Mouse (Mus musculus) forebrain, embryonic 16.5 days (tissue): ENCODE measurements around the gene Cmah. TPM values are rescaled to one million over a fixed set of nuclear protein-coding genes. Genes with fewer than 3 reads are reported as not detected.
A peak's percentile ranks its signal among the peaks of the same experiment; 100 is the strongest.
"Not testable (repeated sequence)": the region's sequence is repeated elsewhere in the genome, so short reads cannot be mapped to it uniquely, and the experiment has no call there.

ENCODE experiments used
- ATAC-seq: fragments of 200-750 bp; cut with Nextera tagmentation; 2 replicates; pipeline ENCODE4 v1.8.0; 2017; ENCODE audit warnings: mild to moderate bottlenecking, moderate library complexity
- H3K27ac ChIP-seq: fragments of 300-500 bp; sonication (generic); 2 replicates; pipeline ENCODE4 v1.5.1; 2014; ENCODE audit warnings: low read length, control low read depth
- H3K27me3 ChIP-seq: fragments of 300-500 bp; sonication (generic); replicated peaks from 2 replicates; pipeline ENCODE4 v1.6.1; 2014; ENCODE audit warnings: low read length; ENCODE audit not compliant: control insufficient read depth, insufficient read depth
- H3K36me3 ChIP-seq: fragments of 300-500 bp; sonication (generic); 2 replicates; pipeline ENCODE4 v1.6.1; 2014; ENCODE audit not compliant: control insufficient read depth, insufficient read depth
- H3K4me1 ChIP-seq: fragments of 300-500 bp; sonication (generic); replicated peaks from 2 replicates; pipeline ENCODE4 v1.6.1; 2014; ENCODE audit warnings: low read length; ENCODE audit not compliant: control insufficient read depth, insufficient read depth
- H3K4me2 ChIP-seq: fragments of 300-500 bp; sonication (generic); 2 replicates; pipeline ENCODE4 v1.6.1; 2014; ENCODE audit warnings: mild to moderate bottlenecking, low read length, control low read depth
- H3K4me3 ChIP-seq: fragments of 300-500 bp; sonication (generic); replicated peaks from 2 replicates; pipeline ENCODE4 v1.5.1; 2014; ENCODE audit warnings: mild to moderate bottlenecking, low read length, control low read depth
- H3K9ac ChIP-seq: fragments of 300-500 bp; sonication (generic); replicated peaks from 2 replicates; pipeline ENCODE4 v1.6.1; 2014; ENCODE audit warnings: low read depth, low read length, control low read depth
- H3K9me3 ChIP-seq: fragments of 300-500 bp; sonication (generic); 2 replicates; pipeline ENCODE4 v1.6.1; 2016; ENCODE audit warnings: low read length; ENCODE audit not compliant: control insufficient read depth
- WGBS: fragments of 180-500 bp; shearing (Covaris S2); extraction: QIAGEN DNeasy Blood & Tissue Kit; methylation state at CpG from one replicate; pipeline ENCODE4 v1.1.7; 2014; 5-methylcytosine and 5-hydroxymethylcytosine counted together
- polyA plus RNA-seq: library from polyadenylated mRNA; unstranded; fragments of >200 nt; fragmentation: Nextera tagmentation; extraction: Ambion mirVana; gene quantifications from 2 replicates; pipeline ENCODE4 v1.2.1, GENCODE M21; 2015

Gene Cmah
- polyA plus RNA-seq, 1 experiment from 2014 or later, result 0.11 TPM

DNA sequence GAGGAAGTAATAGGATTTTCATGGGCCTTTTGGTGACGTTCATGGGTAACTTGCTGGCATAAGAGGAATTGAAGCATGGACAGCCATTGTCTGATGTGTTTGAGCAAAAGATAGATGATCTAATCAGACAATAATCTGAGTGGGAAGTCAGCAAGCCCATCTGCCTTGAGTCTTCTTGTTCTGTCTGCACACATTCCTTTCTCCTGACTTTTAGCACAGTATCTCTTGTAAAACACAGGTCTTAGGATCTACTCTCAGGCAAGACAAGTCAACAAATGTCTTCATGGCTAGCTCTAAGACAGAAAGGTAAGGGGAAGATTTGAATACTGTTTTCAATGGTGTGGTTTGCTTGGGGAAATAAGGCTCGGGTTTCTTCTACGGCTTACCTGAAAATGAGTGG, 70.0 kb downstream of the Cmah start:
- WGBS, result 84% methylated on average over 3 of the region's 3 CpGs
- peaks cover 5% of the 10 kb centered on the region; the same call in 1 of the 2 replicates for H3K4me1 ChIP-seq
- no peak overlapping the region for H3K4me2 ChIP-seq
- no peak overlapping the region for H3K27ac ChIP-seq
- no peaks in the 10 kb centered on the region for H3K27me3 ChIP-seq
- ATAC-seq, result no peak
- no peak overlapping the region for H3K4me3 ChIP-seq
- H3K9ac ChIP-seq, result no peak overlapping the region
- H3K9me3 ChIP-seq, result no peaks in the 10 kb centered on the region
- no peaks in the 10 kb centered on the region for H3K36me3 ChIP-seq

DNA sequence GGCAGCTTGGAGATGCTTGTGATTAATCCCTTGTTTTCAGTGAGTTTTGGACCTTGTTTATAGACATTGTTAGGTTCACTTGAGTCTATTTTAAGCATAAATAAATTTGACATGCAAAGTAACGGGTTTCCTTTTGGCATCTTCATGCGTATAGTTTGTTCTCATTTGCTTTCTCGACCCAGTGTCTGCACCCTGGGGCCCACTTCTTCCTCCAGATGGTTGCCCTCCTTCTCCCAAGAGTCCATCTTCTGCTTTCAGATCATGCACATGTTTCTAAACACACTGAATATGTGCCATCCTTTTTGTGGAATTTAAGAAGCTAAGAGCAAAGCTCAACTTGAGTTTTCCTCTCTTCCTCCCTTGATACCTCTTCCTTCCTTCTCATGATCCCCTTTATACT, 71.3 kb downstream of the Cmah start:
- Histone ChIP-seq H3K27me3 (no peaks in the 10 kb centered on the region), H3K9ac (no peak overlapping the region), H3K27ac (no peak overlapping the region), H3K4me2 (no peak overlapping the region), H3K9me3 (no peaks in the 10 kb centered on the region), H3K36me3 (no peaks in the 10 kb centered on the region), H3K4me1 (no peaks in the 10 kb centered on the region; the same call in 1 of the 2 replicates), H3K4me3 (no peak overlapping the region)
- WGBS, result 80% methylated on average over 3 of the region's 3 CpGs
- ATAC-seq, result no peak

DNA sequence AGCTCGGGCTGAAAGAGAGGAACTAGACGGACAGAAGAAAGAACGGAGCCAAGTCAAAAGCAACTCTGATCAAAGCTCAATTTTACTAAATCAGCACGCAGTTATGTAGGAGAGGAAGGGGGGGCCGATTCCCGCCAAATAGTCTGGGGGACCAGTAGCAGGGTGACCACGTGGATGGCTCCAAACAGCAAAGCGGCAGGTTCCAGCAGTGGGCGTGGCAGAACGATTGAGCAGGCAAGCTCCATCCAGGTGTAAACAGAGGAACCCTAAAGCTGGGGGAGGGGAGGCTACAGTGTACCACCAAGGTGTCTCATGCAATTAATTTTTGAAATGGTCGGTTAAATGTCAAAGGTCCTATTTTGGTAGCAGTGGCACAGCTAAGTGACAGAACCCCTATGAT, 74.6 kb downstream of the Cmah start:
- not testable (repeated sequence) for H3K36me3 ChIP-seq, H3K4me1 ChIP-seq, H3K27me3 ChIP-seq, H3K9me3 ChIP-seq, ATAC-seq, H3K4me3 ChIP-seq, H3K27ac ChIP-seq, H3K9ac ChIP-seq
- 20% methylated on average over 11 of the region's 11 CpGs for WGBS
- H3K4me2 ChIP-seq, result peak overlapping the region; percentile 19; the same call in 1 of the 2 replicates

DNA sequence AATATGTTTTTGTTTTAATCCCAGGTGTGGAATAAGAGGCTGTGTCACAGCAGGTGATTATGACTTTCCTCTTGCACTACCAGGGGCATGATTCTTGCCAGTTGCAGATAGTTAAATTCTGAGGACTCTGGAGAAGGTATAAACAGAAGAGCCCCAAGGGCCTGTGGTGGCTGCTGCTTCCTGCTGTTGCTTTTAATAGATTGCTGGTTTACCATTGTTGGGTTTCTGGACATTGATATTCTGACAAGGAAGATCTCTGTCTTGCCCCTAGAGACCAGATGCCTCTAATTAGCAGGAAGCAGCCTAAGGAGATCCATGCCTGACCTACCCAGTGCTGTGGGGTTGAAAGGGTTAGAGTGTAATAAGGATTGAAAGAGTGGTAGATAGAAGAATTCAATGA, 75.8 kb downstream of the Cmah start:
- Histone ChIP-seq H3K9ac (no peak overlapping the region), H3K4me3 (no peak overlapping the region), H3K9me3 (no peaks in the 10 kb centered on the region), H3K27ac (no peak overlapping the region), H3K4me1 (no peaks in the 10 kb centered on the region; the same call in 1 of the 2 replicates), H3K27me3 (no peaks in the 10 kb centered on the region), H3K4me2 (no peak overlapping the region), H3K36me3 (no peaks in the 10 kb centered on the region)
- no peak for ATAC-seq

DNA sequence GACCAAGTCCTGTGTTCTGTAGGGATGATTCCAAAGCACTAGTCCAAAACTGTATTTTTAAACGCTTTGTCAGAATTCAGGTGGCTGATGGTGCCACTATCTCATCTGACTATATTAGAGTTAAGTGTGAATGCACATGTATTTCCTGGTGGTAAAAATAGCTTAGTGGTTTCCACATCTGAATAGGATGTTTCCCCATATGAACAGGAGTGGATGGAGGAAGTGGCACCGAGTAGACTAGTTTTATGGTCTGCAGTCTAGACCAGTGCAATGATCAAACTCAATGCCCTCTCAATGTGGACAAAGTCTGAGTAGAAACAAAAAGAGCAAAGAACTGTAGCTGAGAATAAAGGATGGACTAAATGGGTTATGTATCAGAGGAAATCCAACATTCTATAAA, 79.6 kb downstream of the Cmah start:
- ATAC-seq, result no peak
- H3K27ac ChIP-seq, result no peak overlapping the region
- no peak overlapping the region for H3K4me2 ChIP-seq
- H3K4me3 ChIP-seq, result no peak overlapping the region
- no peaks in the 10 kb centered on the region; the same call in 1 of the 2 replicates for H3K4me1 ChIP-seq
- no peaks in the 10 kb centered on the region for H3K9me3 ChIP-seq
- 89% methylated on average over 2 of the region's 2 CpGs for WGBS
- H3K36me3 ChIP-seq, result no peaks in the 10 kb centered on the region
- H3K27me3 ChIP-seq, result no peaks in the 10 kb centered on the region
- H3K9ac ChIP-seq, result no peak overlapping the region

DNA sequence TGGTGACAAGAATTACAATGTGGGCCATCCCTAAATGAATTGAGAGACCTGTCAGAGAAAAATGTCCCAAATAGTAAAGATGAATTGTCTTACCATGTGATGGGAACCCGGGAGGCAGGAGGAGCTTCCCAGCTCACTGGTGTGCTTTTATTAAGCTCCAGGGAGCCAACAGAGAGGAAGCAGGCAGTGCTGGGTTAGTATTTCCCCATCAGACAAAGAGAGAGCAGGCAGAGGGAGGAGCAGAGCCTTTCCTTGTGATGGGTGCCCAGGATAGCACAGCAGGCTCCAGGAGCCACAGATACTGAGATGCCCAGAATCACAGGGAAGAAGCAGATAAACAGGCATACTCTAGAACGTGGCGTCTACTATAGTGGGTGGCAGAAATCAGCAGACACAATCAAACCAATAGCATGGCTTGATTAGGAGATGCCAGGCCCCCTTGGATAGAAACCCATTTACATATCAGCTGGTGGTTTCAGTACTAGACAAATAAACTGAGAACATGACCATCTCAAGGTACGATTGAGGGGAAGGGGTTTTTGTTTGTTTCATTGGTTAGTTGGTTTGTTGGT, 87.5 kb downstream of the Cmah start:
- Histone ChIP-seq H3K9me3 (no peaks in the 10 kb centered on the region), H3K27ac (no peak overlapping the region), H3K36me3 (no peaks in the 10 kb centered on the region), H3K4me1 (no peaks in the 10 kb centered on the region; the same call in 1 of the 2 replicates), H3K4me3 (no peak overlapping the region), H3K27me3 (no peaks in the 10 kb centered on the region), H3K4me2 (no peak overlapping the region), H3K9ac (no peak overlapping the region)
- ATAC-seq, result no peak
- 63% methylated on average over 4 of the region's 4 CpGs for whole genome bisulfite sequencing

DNA sequence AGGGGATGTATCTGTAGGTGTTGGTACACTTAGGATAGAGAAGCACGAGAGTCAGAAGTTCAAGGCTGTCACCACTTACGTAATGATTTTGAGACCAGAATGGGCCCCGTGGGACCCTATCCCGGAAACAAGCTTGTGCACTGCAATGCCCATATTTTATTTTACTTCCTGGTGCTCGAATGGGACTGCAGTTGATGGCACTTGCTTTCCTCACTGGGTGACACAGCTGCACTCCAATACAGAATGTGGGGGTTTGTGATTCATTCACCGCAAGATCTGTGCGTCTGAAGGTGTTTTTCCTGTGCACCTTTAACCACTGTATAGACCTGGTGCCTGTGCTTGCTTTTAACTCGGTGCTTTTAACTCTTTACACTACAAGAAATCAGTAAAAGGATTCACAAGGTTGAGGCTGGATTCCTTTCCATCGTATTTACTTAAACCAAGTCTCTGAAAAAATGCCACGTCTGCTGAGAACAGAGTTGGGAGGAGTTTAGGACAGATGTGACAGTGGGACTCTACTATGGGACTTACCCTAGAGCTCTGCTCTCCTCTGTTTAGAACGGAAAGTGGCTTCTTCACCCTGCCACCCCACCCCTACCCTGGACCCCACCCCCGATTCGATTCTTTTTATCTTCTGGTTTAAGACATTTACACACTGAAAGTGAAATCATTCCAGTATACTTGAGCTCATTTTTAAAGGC, 88.5 kb downstream of the Cmah start:
- Histone ChIP-seq H3K27ac (no peak overlapping the region), H3K4me1 (no peaks in the 10 kb centered on the region; the same call in 1 of the 2 replicates), H3K9me3 (no peaks in the 10 kb centered on the region), H3K36me3 (no peaks in the 10 kb centered on the region), H3K9ac (no peak overlapping the region), H3K27me3 (no peaks in the 10 kb centered on the region), H3K4me3 (no peak overlapping the region), H3K4me2 (no peak overlapping the region)
- 88% methylated on average over 13 of the region's 13 CpGs for WGBS
- ATAC-seq, result no peak

DNA sequence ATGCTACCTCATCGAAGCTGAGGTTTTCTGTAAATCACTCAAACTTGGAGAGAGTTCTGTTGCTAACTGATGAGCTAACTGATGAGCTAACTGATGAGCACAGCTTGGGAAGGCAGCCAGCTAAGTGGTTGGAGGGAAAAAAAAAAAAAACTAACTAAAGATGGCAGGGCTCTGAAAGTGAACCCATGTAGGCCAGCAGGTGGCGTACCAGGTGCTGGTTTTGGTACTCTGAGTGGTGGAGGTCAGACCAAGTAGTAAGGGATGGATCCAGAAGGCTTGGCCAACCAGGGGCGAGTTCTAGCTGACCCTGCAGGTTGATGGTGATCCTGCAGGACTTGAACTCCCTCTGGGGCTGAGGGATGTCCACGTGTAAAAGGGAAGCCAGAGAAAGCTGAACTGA, 89.2 kb downstream of the Cmah start:
- Histone ChIP-seq H3K27me3 (no peaks in the 10 kb centered on the region), H3K9ac (no peak overlapping the region), H3K4me1 (no peaks in the 10 kb centered on the region; the same call in 1 of the 2 replicates), H3K27ac (no peak overlapping the region), H3K4me3 (no peak overlapping the region), H3K4me2 (no peak overlapping the region), H3K9me3 (no peaks in the 10 kb centered on the region), H3K36me3 (no peaks in the 10 kb centered on the region)
- 45% methylated on average over 4 of the region's 4 CpGs for WGBS
- no peak for ATAC-seq

DNA sequence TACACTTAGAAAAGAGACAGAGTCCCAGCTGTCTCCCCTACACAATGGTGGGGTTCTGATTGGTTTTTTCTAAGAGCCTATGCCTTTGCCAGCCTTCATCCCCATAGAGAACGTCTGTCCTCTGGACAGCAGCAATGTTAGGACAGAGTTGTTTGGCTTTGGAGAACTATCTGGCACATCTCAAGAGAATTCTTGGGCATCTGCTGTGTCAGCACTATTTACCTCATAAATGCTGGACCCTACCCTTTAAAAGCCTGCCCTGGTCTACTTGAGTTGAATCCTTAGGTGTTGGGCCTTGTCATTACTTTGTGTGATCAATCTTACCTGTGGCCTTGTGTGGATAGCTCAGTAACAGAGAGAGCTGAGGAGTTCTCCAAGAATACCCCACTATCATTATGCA, 90.8 kb downstream of the Cmah start:
- Histone ChIP-seq H3K4me3 (no peak overlapping the region), H3K36me3 (no peaks in the 10 kb centered on the region), H3K4me1 (no peaks in the 10 kb centered on the region; the same call in 1 of the 2 replicates), H3K27ac (no peak overlapping the region), H3K4me2 (no peak overlapping the region), H3K9ac (no peak overlapping the region), H3K9me3 (no peaks in the 10 kb centered on the region), H3K27me3 (no peaks in the 10 kb centered on the region)
- ATAC-seq, result no peak
- 37% methylated on average over 1 of the region's 1 CpGs for WGBS
